Mouse (Mus musculus) heart, adult 18-20 months (tissue): ENCODE data around the gene Gm4869. TPM values are rescaled to one million over a fixed set of nuclear protein-coding genes. Genes with fewer than 3 reads are reported as not detected.

ENCODE experiments used
- DNase-seq, 2 experiments: peaks; one replicate each; pipeline ENCODE4 v3.0.0; 2021 to 2022; ENCODE audit warnings: mixed read lengths in 1 of 2
- total RNA-seq, 2 experiments: library from RNA; stranded (reverse); gene quantifications; 2 replicates each; pipeline ENCODE4 v1.2.3; 2021

The Gm4869 gene
- total RNA-seq, 2 experiments from 2014 or later: not detected

DNA sequence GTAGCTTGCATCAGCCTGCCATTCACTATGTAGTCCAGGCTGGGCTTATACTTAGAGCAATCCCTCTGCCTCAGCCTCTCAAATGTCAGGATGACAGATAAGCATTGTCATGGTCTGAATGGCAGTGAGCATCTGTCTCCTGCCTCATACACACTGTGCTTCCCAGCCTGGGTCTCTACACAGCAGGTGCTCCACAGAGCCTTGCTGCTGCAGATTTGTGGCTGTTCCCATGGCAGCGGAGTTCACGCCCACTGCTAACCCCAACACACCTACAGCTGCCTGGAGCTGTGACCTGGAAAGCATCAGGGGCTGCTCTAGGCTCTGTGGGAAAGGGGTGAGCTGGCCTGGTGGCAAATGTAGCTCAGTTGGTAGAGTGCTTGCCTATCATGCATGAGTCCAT lies 19.5 kb downstream of the Gm4869 start:
- no peak for DNase-seq

DNA sequence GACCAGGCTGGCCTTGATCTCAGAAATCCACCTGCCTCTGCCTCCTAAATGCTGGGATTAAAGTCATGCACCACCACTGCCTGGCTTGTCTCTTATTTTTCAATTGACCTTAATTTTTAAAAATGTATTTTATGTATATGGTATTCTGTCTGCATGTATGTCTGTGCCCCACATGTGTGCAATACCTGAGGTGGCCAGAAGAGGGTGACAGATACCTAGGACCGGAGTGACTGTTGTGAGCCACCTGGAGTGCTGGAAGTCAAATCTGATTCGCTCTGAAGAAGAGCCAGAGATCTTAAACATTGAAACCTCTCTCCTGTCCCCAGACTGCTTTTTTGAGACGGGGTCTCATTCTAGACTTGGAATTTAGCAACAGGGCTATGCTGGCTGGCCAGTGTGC lies 26.9 kb downstream of the Gm4869 start:
- DNase-seq: no peak

DNA sequence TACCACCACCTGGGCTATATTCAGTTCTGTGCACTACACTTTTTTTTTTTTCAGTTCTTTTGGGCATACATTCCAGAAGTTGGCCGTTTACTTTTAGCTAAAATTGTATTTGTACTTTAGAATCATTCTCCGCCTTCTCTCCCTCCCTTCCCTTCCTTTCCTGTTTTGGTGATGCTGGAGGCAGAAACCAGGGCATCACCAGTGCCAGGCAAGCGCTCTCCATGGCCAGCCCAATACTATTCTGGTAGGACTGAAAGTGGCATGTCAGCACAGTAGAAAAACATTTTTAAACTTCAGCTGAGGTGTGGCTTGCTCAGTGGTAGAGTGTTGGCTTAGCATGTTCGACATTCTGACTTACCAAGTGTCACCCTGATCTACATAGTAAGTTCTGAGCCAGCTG lies 36.0 kb downstream of the Gm4869 start:
- DNase-seq: no peak

DNA sequence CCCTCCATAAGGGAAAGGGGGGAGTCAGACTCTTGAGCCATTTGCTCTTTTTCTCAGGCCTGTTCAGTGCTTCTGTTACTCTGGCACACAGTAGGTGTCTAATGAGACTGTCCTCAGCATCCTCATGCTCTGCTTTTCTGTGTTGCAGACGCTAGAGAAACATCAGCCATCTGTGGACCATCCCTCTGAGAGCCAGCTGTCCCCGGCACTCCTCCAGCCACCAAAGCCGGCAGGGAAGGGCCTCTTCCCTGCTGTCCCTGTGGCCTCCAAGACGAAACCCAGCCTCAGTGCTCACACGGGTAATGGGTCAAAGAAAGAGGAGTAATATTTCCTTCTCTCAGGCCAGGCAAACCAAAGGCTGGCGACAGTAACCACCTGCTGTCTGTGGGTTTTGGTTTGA lies 45.7 kb downstream of the Gm4869 start:
- no peak for DNase-seq

DNA sequence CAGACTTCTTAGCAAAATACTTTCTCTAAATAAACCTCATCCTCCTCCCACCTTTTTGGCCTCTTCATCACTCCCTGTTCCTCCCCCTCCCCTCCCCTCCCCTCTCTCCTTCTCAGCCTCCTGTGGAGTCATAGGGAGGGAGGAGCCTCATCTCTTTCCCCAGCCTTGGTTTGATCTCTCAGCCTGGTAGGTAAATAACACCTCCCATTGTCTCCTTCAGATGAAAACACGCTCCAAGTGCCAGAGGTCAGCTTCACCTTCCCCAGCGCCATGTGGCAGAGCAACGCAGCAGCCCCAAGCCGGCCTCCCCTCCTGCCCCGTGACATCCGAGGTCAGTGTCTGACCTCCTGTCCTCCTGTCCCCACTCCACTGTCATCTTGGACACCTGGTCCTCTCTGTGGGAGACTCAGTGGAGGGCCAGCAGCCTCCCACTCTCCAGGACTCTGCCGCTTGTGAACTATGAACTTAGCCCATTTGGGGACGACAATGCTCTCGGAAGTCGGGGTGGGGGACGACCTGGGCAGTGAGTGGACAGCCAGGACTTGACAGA lies 47.3 kb downstream of the Gm4869 start:
- no peak for DNase-seq

DNA sequence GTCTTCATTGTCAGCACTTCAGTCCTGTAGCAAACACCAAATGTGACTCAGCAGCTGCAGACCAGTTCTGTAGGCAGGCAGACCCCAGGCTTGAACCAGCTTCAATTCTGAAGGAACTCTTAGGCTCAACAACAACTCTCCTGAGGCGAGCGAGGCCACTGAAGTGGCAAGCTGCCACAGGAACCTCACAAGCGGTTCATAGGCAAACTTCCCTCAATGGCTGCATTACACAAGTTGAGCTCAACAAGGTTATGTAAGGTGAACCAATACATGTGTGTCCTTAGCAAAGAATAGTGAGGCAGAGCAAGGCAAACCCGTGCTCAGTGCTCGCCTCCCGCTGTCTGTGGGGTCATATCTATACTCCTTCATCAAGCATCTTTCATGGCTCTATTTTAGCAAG lies 52.7 kb downstream of the Gm4869 start:
- no peak for DNase-seq

DNA sequence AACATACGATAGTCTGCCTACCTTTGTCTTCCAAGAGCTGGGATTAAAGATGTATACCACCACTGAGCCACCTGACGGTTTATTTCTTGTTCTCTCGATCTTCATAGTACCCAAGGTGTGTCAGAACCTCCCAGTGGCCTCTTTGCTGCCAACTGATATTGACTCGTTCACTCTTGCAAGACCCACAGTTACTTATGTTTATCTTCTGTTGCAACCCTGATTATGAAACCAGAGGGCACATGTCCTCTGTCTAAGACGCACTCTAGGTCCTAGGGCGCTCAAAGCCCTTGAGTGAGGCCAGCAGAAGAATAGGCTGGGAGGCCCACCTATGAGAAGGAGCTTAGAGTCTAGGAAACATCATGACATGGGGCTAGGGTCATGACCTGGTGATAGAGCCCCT lies 55.3 kb downstream of the Gm4869 start:
- no peak for DNase-seq

DNA sequence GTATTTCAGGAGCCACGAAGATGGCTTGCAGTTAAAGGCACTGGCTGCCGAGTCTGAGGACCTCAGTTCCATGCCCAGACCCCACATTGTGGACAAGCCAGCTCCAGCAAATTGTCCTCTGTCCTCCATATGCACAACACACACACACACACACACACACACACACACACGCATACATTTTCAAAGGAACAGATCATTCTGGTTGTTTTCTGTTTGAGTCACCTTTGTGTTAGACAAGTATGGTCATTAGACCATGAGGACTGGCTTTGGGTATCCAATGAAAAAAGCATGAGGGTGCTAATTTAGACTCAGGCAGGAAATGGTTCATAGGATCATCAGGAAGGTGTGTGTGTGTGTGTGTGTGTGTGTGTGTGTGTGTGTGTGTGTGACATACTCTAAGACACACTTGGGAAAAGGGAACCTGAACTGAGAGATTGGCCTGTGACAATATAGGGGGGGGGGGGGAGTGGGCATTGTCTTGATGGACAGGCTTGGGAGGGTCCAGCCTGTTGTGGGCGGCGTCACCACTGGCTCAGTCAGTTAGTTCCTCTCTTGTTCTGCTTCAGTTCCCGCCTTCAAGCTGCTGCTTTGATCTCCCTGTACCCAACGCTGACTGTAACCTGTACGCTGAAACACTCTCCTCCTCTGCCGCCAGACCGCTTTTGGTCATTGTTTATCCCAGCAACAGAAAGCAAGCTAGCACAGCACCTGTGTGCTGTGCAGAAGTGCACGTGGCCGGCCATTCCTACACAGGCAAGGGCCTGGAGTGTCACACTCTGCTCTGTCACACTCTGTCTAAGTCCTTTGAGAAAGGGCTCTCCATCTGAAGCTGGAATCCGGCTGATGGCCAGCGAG lies 56.8 kb downstream of the Gm4869 start:
- peak; percentile 22 to 25 for DNase-seq

DNA sequence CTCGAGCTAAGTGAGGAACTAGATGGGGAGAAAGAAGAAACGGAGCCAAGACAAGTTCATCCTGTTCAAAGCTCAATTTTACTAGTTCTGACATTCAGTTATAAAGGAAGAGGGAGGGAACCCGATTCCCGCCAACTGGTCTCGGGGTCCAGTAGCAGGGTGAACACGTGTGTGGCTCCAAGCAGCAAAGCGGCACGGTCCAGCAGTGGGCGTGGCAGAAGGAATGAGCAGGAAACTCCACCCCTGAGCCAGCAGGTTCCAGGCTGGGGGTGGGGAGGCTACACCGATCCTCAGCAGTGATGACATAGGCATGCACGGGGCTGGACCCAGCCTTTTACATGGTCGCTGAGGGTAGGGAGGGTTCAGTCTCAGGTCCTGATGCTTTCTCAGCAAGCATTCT lies 57.5 kb downstream of the Gm4869 start:
- peak; percentile 75 to 86 for DNase-seq

DNA sequence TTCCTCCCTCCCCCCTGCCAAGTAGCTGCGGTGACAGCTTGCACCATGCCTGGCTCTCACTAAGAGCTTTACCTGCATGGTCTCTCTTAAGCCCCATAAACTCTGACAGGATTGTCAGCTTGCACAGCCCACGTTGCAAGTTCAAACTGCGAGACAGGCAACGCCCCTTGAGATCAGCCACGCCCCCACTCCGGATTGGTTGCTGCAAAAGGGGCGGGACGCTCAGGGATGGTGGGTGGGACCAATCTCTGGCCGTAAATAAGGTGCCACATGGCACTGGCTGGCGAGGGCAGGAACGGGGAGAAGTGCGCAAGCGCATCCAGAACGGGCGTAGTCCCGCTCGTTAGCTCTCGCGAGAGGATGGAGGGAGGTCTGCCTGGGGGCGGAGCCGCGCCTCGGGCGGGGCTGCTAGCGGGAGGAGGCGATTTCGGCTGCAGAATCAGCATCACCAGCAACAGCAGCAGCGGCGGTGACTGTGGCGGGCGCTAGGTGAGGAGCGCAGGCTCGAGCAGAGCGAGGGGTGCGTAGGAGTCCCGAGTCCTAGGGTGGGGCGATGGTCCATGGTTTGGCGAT lies 59.8 kb downstream of the Gm4869 start, which contains the start of gene Chst12:
Chst12 (plus strand) TSS at position 343 of the 573 bp plus-strand sequence.
- DNase-seq: peak; percentile 99 to 100

DNA sequence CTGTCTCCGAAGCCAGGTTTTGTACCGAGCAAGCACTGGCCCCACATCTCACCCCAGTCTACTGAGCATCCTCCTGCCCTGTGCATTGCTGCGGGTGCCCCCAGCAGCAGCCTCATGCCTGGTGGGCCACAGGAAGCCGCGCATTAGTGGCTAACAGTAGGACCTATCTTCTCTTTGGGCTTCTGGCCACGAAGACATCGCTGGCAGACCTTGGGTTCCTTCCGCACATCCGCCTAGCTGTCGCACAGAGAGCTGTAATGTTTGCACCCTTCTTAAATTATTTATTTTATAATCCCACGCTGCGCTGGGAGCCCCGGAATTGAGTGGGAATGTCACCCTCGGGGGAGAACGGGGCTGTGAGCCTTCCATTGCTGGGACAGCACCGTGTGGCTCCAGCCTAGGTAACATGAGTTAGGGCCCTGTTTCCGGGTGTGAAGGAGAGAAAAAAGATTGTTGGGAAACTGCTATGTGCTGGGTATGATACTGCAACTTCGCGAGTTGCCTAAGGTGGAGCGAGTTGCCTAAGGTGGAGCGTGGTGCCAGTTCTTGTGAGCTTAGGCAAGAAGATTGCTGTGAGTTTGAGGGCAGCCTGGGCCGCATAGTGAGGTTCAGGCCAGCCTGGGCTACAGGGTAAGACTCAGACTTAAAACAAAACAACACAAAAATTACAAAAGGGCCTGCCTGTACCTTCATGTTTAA lies 60.8 kb downstream of the Gm4869 start:
- DNase-seq: peak; percentile 15 to 36

DNA sequence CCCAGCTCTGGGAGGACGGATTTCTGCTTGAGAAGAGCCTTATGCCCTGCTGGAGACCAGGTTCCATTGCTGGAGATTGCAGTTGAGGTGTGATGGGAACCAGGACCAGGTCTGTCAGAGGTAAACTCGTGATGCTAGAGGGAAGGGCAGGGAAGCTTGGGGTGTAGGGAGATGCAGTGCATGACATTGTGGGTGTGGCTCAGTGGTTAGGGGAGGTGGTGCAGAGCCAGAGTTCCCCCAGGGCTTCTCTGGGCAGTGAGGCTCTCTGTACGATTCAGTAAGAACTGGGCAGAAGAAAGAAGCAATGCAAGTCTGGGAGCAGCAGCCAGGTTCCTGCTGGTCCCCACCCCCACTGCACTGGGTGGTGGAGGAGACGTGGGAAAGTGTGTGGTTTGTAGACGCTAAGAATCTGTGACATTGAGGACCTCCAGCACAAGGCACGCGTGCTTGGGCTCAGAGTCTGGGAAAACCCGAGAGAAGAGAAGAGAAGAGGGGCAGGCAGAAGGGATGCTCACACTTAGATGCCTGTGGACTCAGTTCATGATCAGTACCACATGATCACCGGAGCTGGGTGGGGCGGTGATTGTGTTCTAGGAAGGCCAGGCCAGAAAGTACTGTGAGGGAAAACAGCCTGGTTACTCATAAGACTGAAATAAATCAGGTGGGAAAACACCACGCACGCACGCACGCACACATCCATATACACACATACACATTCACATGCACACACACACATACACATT lies 62.2 kb downstream of the Gm4869 start:
- DNase-seq: peak; percentile 37 to 46

DNA sequence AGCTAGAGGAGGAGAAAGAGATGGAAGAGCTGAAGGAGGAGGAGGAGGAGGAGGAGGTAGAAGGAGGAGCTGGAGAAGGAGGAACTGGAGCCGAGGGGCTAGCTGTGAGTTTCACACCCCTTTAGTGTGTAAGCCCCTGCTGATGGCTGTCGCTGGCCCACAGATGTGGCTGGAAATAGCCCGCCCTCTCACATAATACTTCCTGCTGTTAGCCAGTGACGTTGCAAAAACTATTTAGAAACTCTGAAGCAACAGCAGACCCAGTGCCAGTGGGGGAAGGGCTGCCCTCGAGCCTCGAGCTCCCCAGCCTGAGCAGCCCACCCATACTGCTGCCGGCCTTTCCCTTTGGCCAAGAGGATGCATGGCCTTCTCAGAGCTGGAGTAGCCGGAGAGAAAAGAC lies 63.2 kb downstream of the Gm4869 start:
- DNase-seq: peak; percentile 44 to 62

DNA sequence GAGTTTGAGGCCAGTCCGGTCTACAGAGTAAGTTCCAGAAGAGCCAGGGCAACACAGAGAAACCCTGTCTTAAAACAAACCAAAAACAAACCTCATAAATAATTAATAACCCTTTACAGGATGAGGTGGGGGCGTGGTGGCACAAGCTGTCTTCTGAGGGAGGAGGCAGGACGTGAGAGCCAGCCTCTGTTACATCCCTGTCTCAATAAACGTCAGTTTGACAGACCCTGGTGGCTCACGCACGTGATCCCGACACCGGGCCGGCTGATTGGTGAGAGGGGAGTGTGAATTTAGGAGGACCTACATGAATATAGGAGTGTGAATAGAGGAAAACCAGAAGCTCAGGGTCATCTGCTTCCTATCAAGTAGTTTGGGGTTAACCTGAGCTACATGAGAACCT lies 63.8 kb downstream of the Gm4869 start:
- DNase-seq: no peak

DNA sequence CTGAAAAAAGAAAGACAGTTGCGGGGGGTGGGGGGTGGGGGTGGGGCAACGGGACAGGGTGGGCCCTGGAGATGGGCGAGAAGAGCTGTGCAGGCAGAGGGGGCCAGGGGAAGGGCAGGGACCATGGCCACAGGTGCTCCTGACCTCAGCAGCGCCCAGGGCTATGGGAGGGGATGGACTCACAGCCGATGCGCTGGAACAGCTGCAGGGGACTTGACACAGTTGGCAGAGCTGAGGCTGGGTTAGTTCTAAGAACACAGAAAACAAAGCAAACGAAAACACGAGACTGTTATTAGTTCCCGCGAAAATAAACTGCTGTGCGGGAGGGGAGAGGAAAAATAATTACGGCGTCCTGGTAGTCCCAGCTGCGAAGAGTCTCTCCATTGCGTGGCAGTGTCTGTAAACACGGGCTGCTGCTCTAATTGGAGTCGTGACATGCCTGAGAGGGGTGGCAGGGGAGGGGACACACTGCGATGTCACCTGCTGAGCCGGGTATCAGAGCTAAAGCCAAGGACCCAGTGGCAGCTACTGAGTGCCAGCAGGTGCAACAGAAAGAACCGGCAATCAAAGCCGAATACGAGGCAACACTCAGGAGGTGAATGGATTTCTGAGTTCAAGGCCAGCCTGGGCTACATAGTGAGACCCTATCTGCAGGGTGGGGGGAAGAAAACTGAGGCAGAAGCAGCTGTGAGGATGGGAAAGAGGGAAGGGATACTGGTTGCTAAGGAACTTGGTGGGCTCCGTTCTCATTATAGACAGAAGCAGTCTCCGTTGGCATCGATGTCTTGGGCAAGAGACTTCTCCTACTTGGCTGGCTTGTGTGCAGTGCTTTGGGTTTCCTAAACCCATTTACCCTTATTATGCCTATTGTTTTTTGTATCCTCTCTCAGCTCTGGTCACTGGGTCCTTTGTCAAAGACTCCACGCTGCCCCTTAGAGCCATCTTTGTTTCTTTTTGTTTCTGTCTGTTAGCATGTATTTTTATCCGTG lies 64.9 kb downstream of the Gm4869 start:
- peak in 1 of 2 experiments; percentile 29 for DNase-seq

DNA sequence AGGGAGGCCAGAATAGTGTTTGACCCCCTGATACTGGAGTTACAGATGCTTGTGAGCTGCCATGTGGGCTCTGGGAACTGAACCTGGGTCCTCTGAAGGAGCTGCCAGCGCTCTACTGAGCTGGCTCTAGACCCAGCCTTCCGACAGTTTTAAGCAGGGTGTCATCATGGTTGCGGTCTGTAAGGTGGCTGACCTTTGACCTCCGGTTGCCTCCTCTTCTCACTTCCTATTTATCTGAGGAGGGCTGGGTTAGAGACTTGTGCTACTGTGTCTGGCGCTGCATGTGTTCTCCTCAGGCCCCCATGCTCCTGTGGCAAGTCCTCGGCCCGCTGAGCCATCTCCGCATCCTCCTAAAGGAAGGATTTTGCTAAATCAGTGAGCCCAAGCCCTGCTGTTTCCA lies 68.5 kb downstream of the Gm4869 start:
- peak in 1 of 2 experiments; percentile 20 for DNase-seq

DNA sequence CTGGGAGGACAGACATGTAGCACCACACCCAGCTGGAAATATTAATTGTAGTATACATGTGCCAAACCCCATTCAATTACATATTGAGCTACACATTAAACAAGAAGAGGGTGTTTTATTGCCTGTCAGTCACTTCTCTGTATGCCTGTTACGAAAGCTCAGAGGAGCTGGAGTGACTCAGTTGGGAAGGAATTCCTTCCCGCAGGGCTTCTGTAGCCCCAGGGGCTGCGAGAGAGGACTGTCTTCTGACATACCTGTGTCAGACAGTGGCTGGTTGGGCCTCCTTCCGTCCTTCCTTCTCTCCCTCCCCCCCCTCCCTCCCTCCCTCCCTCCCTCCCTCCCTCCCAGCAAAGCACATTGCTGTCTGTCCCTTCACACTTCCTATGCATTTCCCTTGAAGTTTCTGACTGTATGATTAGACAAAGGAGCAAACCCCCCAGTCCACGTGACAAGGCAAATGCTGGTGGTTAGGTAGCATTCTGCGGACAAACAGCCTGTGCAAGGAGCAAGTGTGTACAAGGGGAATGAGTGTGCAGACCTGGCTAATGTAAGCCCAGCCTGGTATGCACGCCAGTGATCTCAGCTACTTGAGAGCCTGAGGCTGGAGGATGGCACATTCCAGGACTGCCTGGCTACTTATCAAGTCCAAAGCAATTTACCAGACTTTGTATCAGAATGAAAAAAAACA lies 69.5 kb downstream of the Gm4869 start:
- DNase-seq: no peak

DNA sequence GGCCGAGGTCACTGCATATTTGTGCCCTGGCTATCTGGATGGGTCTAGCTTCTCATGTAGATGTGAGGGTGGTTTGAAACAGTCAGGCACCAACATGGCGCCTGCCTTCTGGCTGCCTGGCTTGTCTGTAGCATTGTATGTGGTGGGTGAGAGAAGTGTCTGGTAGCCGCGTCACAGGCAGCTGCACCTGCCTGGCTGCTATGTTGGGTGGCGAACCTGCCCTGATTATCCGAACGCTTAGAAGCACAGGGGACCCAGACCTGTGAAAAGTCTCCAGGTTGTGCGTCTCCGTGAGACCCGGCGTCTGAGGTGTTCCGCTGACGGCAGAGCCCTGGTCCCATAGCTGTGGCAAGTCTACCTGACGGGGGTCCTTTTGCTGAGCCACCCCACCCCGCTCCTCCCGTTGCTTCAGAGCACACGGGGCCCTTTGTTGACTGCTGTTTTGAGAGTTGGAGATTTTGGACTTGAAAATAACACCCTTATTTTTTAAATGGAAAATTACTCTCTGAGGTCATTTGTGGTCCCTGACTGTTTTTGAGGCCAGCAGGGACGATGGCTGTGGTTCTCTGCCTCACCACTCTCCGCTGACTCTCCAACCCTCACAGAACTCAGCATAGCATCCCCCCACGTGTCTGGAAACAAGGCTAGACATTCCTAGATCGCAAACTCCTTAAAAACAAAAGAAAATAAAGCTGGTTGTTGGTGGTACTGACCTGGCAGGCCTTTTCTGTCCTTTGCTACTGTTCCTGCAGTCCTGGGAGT lies 71.9 kb downstream of the Gm4869 start:
- DNase-seq: no peak

DNA sequence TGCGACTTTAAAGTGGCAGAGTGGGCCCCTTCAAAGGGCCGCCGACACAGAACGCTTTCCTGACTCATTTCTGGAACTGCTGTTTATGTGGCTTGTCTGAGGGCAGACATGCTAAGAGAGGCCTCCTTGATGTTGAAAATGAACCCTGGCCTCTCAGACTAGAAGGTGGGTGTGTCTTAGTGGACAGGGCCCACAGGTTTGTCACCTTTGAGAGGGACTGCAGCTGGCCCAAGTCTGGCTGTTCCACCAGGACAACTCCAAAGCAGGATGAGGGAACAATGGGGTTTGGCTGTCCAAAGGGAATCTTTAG lies 72.4 kb downstream of the Gm4869 start:
- DNase-seq: no peak

DNA sequence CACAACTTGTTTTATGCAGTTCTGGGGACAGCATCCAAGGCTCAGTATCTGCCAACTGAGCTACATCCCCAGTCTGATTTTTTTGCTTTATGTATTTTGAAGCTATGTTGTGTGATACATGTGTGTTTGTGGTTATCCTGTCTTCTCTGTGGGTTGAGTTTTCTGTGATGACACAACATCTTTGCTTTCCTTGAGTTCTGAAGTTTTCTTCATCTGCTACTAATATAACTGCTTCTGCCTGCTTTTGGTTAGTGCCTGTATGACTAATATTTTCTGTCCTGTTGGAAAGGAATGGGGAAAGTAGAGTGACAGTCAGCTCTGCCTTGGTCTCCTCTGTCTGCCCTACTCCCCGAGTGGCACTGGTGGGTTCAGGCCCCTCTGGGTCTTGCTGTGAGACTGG lies 75.8 kb downstream of the Gm4869 start:
- no peak for DNase-seq
